25 mouse cellular contexts compared by ENCODE assay signal in genomic region chr16:56458052-56458754, GRCm38 (mm10). TPM values are rescaled to one million over a fixed set of nuclear protein-coding genes. Genes with fewer than 3 reads are reported as not detected.
DNase-seq lines count a peak whose midpoint lies in the region; ATAC-seq lines count a peak whose summit lies in the region.
"Had no signal": no experiment of that assay in that cellular context is flagged by ENCODE, and none has a peak within 500 bp of the region (broad histone marks: within the 10 kb centered on the region; RNA-seq: fewer than 3 reads in every experiment).

No protein-coding gene starts in this region.

- H3K9me3 ChIP-seq in stomach, embryonic 14.5 days (ENCODE audit: control insufficient read depth, low read depth, low read length): no peaks in the 10 kb centered on the region
- H3K9me3 ChIP-seq: embryonic facial prominence, embryonic 13.5 days; forebrain, embryonic 12.5 days; heart, embryonic 13.5 days; midbrain, embryonic 12.5 days had no signal

- peak overlapping the region; percentile 26 for H3K4me2 ChIP-seq in stomach, embryonic 14.5 days (replicated peaks; ENCODE audit: low read depth, low read length)
- H3K4me2 ChIP-seq: embryonic facial prominence, embryonic 13.5 days; forebrain, embryonic 12.5 days; heart, embryonic 13.5 days; midbrain, embryonic 12.5 days had no signal

- 25% methylated on average over 8 of the region's 8 CpGs for WGBS in stomach, embryonic 14.5 days

- DNase-seq in layer of hippocampus, adult 18-20 months (ENCODE audit: low spot score in 2 of 2): peak; percentile 3 to 16
- DNase-seq in layer of hippocampus, adult 9-11 months: no peak
- DNase-seq in right cerebral cortex, adult 18-20 months: peak; percentile 8
- DNase-seq in right cerebral cortex, postnatal 25 days: no peak
- no peak for DNase-seq in kidney, adult 9 months
- DNase-seq in urinary bladder, postnatal 14 days (ENCODE audit: low spot score): no peak
- DNase-seq: adrenal gland, adult 2 months; cerebellum, adult 2 months; cerebellum, postnatal 25 days; embryo, embryonic 11 days; gastrocnemius, postnatal 25 days; heart, adult 18-20 months; heart, postnatal 14 days; kidney, adult 8-10 months; kidney, postnatal 14 days; layer of hippocampus, postnatal 36 days; thymus, postnatal 14 days had no signal

- ATAC-seq in stomach, embryonic 14.5 days (ENCODE audit: insufficient number of reproducible peaks, insufficient read depth, low FRiP score, low read depth): no peak

- H3K27ac ChIP-seq in stomach, embryonic 14.5 days (ENCODE audit: low read length): peak overlapping the region; percentile 55; the same call in 1 of the 2 replicates
- H3K27ac ChIP-seq: embryonic facial prominence, embryonic 13.5 days; forebrain, embryonic 12.5 days; heart, embryonic 13.5 days; layer of hippocampus, adult 2 months; midbrain, embryonic 12.5 days had no signal

- H3K9ac ChIP-seq in stomach, embryonic 14.5 days (replicated peaks; ENCODE audit: low read depth, low read length): no peak overlapping the region
- H3K9ac ChIP-seq: embryonic facial prominence, embryonic 13.5 days; forebrain, embryonic 12.5 days; heart, embryonic 13.5 days; midbrain, embryonic 12.5 days had no signal

- H3K36me3 ChIP-seq in stomach, embryonic 14.5 days (ENCODE audit: control insufficient read depth, insufficient read depth, low read length): no peaks in the 10 kb centered on the region
- H3K36me3 ChIP-seq: embryonic facial prominence, embryonic 13.5 days; forebrain, embryonic 12.5 days; heart, embryonic 13.5 days; midbrain, embryonic 12.5 days had no signal

- no peaks in the 10 kb centered on the region for H3K27me3 ChIP-seq in stomach, embryonic 14.5 days (ENCODE audit: control insufficient read depth, insufficient read depth, low read length)
- H3K27me3 ChIP-seq: embryonic facial prominence, embryonic 13.5 days; forebrain, embryonic 12.5 days; heart, embryonic 13.5 days; midbrain, embryonic 12.5 days had no signal

- 0 out of 2 replicates have a peak, but pooled peaks cover 4% of the 10 kb centered on the region for H3K4me1 ChIP-seq in stomach, embryonic 14.5 days (ENCODE audit: control insufficient read depth, insufficient read depth, low read length)
- H3K4me1 ChIP-seq: embryonic facial prominence, embryonic 13.5 days; forebrain, embryonic 12.5 days; heart, embryonic 13.5 days; midbrain, embryonic 12.5 days had no signal

- H3K4me3 ChIP-seq in stomach, embryonic 14.5 days (ENCODE audit: low read depth, low read length): no peak overlapping the region
- H3K4me3 ChIP-seq: embryonic facial prominence, embryonic 13.5 days; erythroblast, embryonic 14.5 days; forebrain, embryonic 12.5 days; heart, embryonic 13.5 days; layer of hippocampus, adult 2 months; midbrain, embryonic 12.5 days had no signal

RNA-seq across cellular contexts. Expression of gene Abi3bp, which starts 19.5 kb away (rescaled TPM):
- 1 to 10 TPM in 1 of 2 experiments, under 1 TPM in 1; 0.89 to 1.1 TPM for total RNA-seq in layer of hippocampus, adult 18-20 months (2021)
- polyA plus RNA-seq in stomach, embryonic 14.5 days (2014; fragmentation: Nextera tagmentation; extraction: Ambion mirVana): 45.4 and 46.0 TPM in 2 replicates
- total RNA-seq: MEL had no signal
- polyA plus RNA-seq: erythroblast, embryonic 14.5 days had no signal

Comparison
In these comparisons a context has a peak if more than half of its experiments do, and no peak if none do; other contexts are left out.
1. DNase-seq: peak in layer of hippocampus, adult 18-20 months (2 of 2) and right cerebral cortex, adult 18-20 months (single experiment); none in layer of hippocampus, adult 9-11 months (single experiment), right cerebral cortex, postnatal 25 days (single experiment), kidney, adult 9 months (single experiment) and urinary bladder, postnatal 14 days (single experiment).